Mouse (Mus musculus): Measurements from ENCODE around the gene Dnmt1. TPM values are rescaled to one million over a fixed set of nuclear protein-coding genes. Genes with fewer than 3 reads are reported as not detected.
A peak's percentile ranks its signal among the peaks of the same experiment; 100 is the strongest.

Dnmt1 gene
- polyA plus RNA-seq, 1 experiment from 2014 or later = 75.2 TPM

GRCm38 (mm10) chr9:20901466-20902173 lies 58.1 kb downstream of the Dnmt1 start:
- peaks cover 29% of the 10 kb centered on the region for H3K36me3 ChIP-seq
- H3K4me1 ChIP-seq (replicated peaks) = peaks cover 16% of the 10 kb centered on the region
- ATAC-seq = no peak
- no peak overlapping the region for H3K4me3 ChIP-seq (replicated peaks)
- H3K27me3 ChIP-seq = no peaks in the 10 kb centered on the region
- H3K27ac ChIP-seq = no peak overlapping the region
- WGBS = 19% methylated on average over 13 of the region's 13 CpGs
- no peak overlapping the region for H3K9ac ChIP-seq (replicated peaks)
- no peaks in the 10 kb centered on the region for H3K9me3 ChIP-seq
- no peak overlapping the region for H3K4me2 ChIP-seq (replicated peaks)

DNA sequence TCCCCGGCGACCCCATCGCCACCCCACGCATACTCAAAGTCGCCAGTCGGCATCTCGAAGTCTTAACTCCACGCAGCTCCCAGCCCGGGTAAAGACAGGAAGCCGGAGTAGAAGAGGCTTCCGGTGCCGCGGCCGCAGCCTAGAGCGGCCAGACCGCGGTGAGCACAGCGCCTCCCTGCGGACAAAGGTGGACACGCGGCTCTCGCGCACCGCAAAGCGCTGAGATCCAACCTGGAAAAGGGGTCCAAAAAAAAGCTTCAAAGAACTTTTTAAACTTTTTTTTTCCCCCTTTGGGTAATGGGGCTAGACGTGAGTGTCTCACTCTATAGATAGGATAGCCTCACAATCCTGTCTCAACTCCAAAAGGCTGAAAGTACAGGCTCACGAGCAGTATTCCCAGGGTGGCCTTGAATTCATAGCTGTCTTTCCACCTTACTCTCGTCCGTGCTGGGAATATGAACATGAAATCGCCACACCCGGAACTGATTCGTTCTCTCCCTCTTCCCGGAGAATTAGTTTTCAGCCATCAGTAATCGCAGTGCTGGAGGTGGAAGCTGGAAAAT lies 61.1 kb downstream of the Dnmt1 start, which contains the start of gene Eif3g:
Eif3g (minus strand) TSS at position 113 of the 563 bp plus-strand sequence.
- peak within 1 kb of the TSS; percentile 98 for H3K4me2 ChIP-seq (replicated peaks)
- WGBS = 4% methylated on average over 34 of the region's 34 CpGs
- no peaks in the 10 kb centered on the region for H3K9me3 ChIP-seq
- ATAC-seq = peak; percentile 89
- peaks cover 33% of the 10 kb centered on the region for H3K36me3 ChIP-seq
- no peaks in the 10 kb centered on the region for H3K27me3 ChIP-seq
- H3K4me3 ChIP-seq (replicated peaks) = peak within 1 kb of the TSS; percentile 94
- H3K27ac ChIP-seq = 0 out of 2 replicates have a peak within 1 kb of the TSS, but pooled peaks have one; percentile 35
- H3K4me1 ChIP-seq (replicated peaks) = peaks cover 16% of the 10 kb centered on the region
- H3K9ac ChIP-seq (replicated peaks) = peak within 1 kb of the TSS; percentile 96

DNA sequence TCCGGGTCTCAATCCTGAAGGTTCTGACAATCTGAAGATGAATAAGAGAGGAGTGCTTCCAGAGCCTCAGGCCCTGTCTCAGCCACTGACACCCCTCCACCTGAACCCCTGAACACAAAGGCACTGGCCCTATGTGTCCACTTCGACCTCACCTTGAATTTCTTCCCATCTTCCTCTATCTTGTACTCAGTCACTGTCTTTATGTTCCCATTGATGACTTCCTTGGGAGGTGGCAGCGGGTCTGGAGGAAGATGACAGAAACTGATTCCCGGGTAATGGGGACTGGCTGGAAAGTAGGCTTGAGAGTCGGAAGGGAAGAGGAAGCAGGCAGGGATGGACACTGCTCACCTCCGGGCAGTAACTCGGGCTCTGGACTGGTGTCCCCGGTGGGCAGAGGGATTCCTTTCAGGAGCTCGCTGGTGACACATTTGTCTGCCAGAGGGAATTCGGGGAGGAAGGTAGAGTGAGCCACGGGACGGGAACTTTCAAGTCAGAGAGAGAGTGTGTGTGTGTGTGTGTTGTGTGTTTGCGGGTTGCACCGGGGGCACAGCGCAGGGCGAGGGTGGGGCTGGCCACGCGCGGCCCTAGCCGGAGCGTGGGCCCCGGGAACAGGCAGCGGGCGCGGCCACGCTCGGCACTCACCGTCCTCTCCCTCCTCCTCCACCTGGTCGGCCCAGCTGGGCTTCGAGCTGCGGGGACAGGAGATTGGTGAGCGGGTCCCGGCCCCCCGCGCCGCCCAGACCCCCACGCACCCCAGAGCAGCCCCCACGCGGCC lies 61.8 kb downstream of the Dnmt1 start:
- WGBS = 7% methylated on average over 38 of the region's 39 CpGs
- peak overlapping the region; percentile 98 for H3K4me2 ChIP-seq (replicated peaks)
- 0 out of 2 replicates have a peak overlapping the region, but pooled peaks have one; percentile 35 for H3K27ac ChIP-seq
- peak; percentile 82 for ATAC-seq
- H3K9ac ChIP-seq (replicated peaks) = peak overlapping the region; percentile 96
- no peaks in the 10 kb centered on the region for H3K27me3 ChIP-seq
- H3K9me3 ChIP-seq = no peaks in the 10 kb centered on the region
- peak overlapping the region; percentile 94 for H3K4me3 ChIP-seq (replicated peaks)
- peaks cover 40% of the 10 kb centered on the region for H3K36me3 ChIP-seq
- H3K4me1 ChIP-seq (replicated peaks) = peaks cover 16% of the 10 kb centered on the region

DNA sequence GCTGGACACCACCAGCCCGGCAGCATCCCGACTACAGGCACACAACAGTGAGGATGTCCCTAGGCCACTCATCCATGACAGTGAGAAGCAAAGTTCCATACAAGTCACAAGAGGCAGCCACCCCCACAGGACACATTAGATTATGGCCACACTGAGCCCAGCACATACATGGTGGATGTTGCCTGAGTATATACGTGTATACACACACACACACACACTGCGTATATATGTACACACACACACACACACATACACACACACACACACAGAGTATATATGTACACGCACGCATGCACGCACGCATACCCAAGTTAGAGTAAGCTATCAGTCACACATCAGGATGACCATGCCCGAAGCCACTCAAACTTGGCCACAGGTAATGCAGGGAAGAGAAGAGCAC lies 64.3 kb downstream of the Dnmt1 start:
- H3K4me1 ChIP-seq (replicated peaks) = peaks cover 14% of the 10 kb centered on the region
- no peak overlapping the region for H3K4me3 ChIP-seq (replicated peaks)
- H3K9ac ChIP-seq (replicated peaks) = no peak overlapping the region
- H3K4me2 ChIP-seq (replicated peaks) = no peak overlapping the region
- no peaks in the 10 kb centered on the region for H3K9me3 ChIP-seq
- no peak for ATAC-seq
- no peak overlapping the region for H3K27ac ChIP-seq
- WGBS = 95% methylated on average over 9 of the region's 9 CpGs
- H3K36me3 ChIP-seq = peaks cover 65% of the 10 kb centered on the region
- H3K27me3 ChIP-seq = no peaks in the 10 kb centered on the region

DNA sequence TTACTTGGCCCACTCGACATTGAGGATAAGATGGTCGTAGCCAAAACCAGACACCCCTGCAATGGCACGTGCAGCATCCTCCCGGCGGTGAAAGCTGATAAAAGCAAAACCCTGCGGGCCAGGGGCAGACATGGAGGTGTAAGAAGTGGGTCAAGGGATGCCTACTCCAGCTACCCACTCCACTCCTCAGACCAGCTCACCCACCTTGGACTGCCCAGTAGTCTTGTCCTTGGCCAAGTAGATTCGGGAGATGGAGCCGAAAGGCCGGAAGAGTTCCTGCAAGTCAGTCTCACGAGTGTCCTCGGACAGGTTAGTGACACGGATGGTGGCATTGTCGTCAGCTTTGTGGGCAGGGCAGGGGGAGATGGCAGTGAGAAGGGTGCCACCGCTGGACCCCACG lies 65.1 kb downstream of the Dnmt1 start:
- Histone ChIP-seq H3K27ac (no peak overlapping the region), H3K27me3 (no peaks in the 10 kb centered on the region), H3K9me3 (no peaks in the 10 kb centered on the region), H3K4me3 (replicated peaks) (no peak overlapping the region), H3K36me3 (peaks cover 73% of the 10 kb centered on the region), H3K4me1 (replicated peaks) (peaks cover 14% of the 10 kb centered on the region), H3K4me2 (replicated peaks) (no peak overlapping the region), H3K9ac (replicated peaks) (no peak overlapping the region)
- 92% methylated on average over 15 of the region's 15 CpGs for WGBS
- ATAC-seq = no peak

- H3K9me3 ChIP-seq = no peaks in the 10 kb centered on the region
- H3K4me3 ChIP-seq (replicated peaks) = no peak overlapping the region
- no peak overlapping the region for H3K4me2 ChIP-seq (replicated peaks)
- no peak overlapping the region for H3K9ac ChIP-seq (replicated peaks)
- H3K27me3 ChIP-seq = no peaks in the 10 kb centered on the region
- no peak overlapping the region for H3K27ac ChIP-seq
- no peak for ATAC-seq
- peaks cover 77% of the 10 kb centered on the region for H3K36me3 ChIP-seq
- peaks cover 20% of the 10 kb centered on the region for H3K4me1 ChIP-seq (replicated peaks)
- WGBS = 89% methylated on average over 13 of the region's 13 CpGs
These were observed 65.9 kb downstream of the Dnmt1 start for GRCm38 (mm10) chr9:20893590-20894343.

GRCm38 (mm10) chr9:20893069-20893468 lies 66.6 kb downstream of the Dnmt1 start:
- no peaks in the 10 kb centered on the region for H3K27me3 ChIP-seq
- H3K4me3 ChIP-seq (replicated peaks) = no peak overlapping the region
- peaks cover 77% of the 10 kb centered on the region for H3K36me3 ChIP-seq
- WGBS = 71% methylated on average over 5 of the region's 5 CpGs
- H3K4me1 ChIP-seq (replicated peaks) = peaks cover 24% of the 10 kb centered on the region
- no peak for ATAC-seq
- no peak overlapping the region for H3K27ac ChIP-seq
- H3K4me2 ChIP-seq (replicated peaks) = no peak overlapping the region
- no peak overlapping the region for H3K9ac ChIP-seq (replicated peaks)
- no peaks in the 10 kb centered on the region for H3K9me3 ChIP-seq

GRCm38 (mm10) chr9:20892104-20892653 lies 67.5 kb downstream of the Dnmt1 start:
- no peaks in the 10 kb centered on the region for H3K27me3 ChIP-seq
- 80% methylated on average over 5 of the region's 5 CpGs for WGBS
- H3K9ac ChIP-seq (replicated peaks) = no peak overlapping the region
- ATAC-seq = no peak
- no peak overlapping the region for H3K4me2 ChIP-seq (replicated peaks)
- no peak overlapping the region for H3K27ac ChIP-seq
- no peaks in the 10 kb centered on the region for H3K9me3 ChIP-seq
- H3K36me3 ChIP-seq = peaks cover 77% of the 10 kb centered on the region
- peaks cover 17% of the 10 kb centered on the region for H3K4me1 ChIP-seq (replicated peaks)
- no peak overlapping the region for H3K4me3 ChIP-seq (replicated peaks)

DNA sequence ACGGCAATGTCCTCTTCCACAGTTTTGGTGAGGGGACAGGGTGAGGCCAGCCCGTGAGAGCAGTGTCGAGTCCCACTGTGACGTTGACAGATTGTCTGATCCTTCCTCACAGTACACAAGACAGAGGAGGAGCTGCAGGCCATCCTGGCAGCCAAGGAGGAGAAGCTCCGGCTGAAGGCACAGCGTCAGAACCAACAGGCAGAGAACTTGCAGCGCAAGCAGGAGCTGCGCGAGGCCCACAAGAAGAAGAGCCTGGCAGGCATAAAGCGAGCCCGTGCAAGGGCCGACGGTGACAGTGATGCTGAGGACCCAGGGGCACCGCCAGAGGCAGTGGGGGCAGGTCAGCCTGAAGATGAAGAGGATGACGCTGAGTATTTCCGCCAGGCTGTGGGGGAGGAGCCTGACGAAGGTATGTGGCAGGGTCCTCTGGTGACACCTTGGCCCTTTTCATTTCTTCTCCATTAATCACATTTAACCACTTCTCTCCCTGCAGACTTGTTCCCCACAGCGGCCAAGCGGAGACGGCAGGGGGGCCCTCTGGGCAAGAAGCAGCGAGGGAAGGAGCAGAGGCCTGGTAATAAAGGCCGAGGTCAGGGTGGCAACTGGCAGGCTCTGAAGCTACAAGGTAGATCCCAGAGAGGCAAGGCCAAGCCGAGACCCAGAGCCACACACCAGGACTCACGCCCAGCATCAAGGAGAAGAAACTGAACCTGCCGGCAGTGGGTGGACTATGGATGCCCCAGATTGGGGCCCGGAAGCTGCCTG lies 68.2 kb downstream of the Dnmt1 start:
- no peak overlapping the region for H3K9ac ChIP-seq (replicated peaks)
- no peaks in the 10 kb centered on the region for H3K9me3 ChIP-seq
- peaks cover 13% of the 10 kb centered on the region for H3K4me1 ChIP-seq (replicated peaks)
- H3K36me3 ChIP-seq = peaks cover 73% of the 10 kb centered on the region
- no peak for ATAC-seq
- 89% methylated on average over 26 of the region's 26 CpGs for WGBS
- no peaks in the 10 kb centered on the region for H3K27me3 ChIP-seq
- no peak overlapping the region for H3K4me3 ChIP-seq (replicated peaks)
- no peak overlapping the region for H3K27ac ChIP-seq
- H3K4me2 ChIP-seq (replicated peaks) = no peak overlapping the region

GRCm38 (mm10) chr9:20890411-20890810 lies 69.3 kb downstream of the Dnmt1 start:
- no peak for ATAC-seq
- H3K36me3 ChIP-seq = peaks cover 62% of the 10 kb centered on the region

More at GRCm38 (mm10) chr9:20890411-20890810, 69.3 kb downstream of the Dnmt1 start:
- Histone ChIP-seq H3K27me3 (no peaks in the 10 kb centered on the region), H3K4me2 (replicated peaks) (no peak overlapping the region), H3K4me3 (replicated peaks) (no peak overlapping the region), H3K4me1 (replicated peaks) (peaks cover 13% of the 10 kb centered on the region), H3K9me3 (no peaks in the 10 kb centered on the region), H3K27ac (no peak overlapping the region), H3K9ac (replicated peaks) (no peak overlapping the region)
- 94% methylated on average over 5 of the region's 5 CpGs for WGBS

Data from midbrain, embryonic 13.5 days (tissue).